ENCODE assay signal across 8 mouse cellular contexts in genomic region chr8:122433269-122433905, GRCm38 (mm10). TPM values are rescaled to one million over a fixed set of nuclear protein-coding genes. Genes with fewer than 3 reads are reported as not detected.
A peak's percentile ranks its signal among the peaks of the same experiment; 100 is the strongest.
DNase-seq lines count a peak whose midpoint lies in the region; ATAC-seq lines count a peak whose summit lies in the region.

No protein-coding gene starts in this region.

- peak overlapping the region; percentile 73 for H3K4me3 ChIP-seq in lung, embryonic 16.5 days (ENCODE audit: low read length)
- peak overlapping the region; percentile 40; the same call in 1 of the 2 replicates for H3K4me3 ChIP-seq in forebrain, embryonic 13.5 days
- no peak overlapping the region for H3K4me3 ChIP-seq in liver, embryonic 12.5 days
- peak overlapping the region; percentile 66 for H3K4me3 ChIP-seq in stomach, embryonic 15.5 days (replicated peaks)

- DNase-seq in lung, postnatal 36 days = no peak
- DNase-seq in frontal cortex, postnatal 14 days (ENCODE audit: low spot score in 2 of 2) = no peak
- no peak for DNase-seq in urinary bladder, adult 2 months (ENCODE audit: low spot score)
- no peak for DNase-seq in ovary, postnatal 36 days (ENCODE audit: low spot score)

- H3K4me1 ChIP-seq in lung, embryonic 16.5 days (replicated peaks; ENCODE audit: control insufficient read depth, insufficient read depth, low read length) = peaks cover 19% of the 10 kb centered on the region
- H3K4me1 ChIP-seq in forebrain, embryonic 13.5 days = peaks cover 16% of the 10 kb centered on the region
- peaks cover 49% of the 10 kb centered on the region for H3K4me1 ChIP-seq in liver, embryonic 12.5 days
- H3K4me1 ChIP-seq in stomach, embryonic 15.5 days = peaks cover 21% of the 10 kb centered on the region

- no peaks in the 10 kb centered on the region for H3K27me3 ChIP-seq in lung, embryonic 16.5 days (ENCODE audit: control insufficient read depth, insufficient read depth, low read depth, low read length)
- no peaks in the 10 kb centered on the region; the same call in 1 of the 2 replicates for H3K27me3 ChIP-seq in forebrain, embryonic 13.5 days
- H3K27me3 ChIP-seq in liver, embryonic 12.5 days (replicated peaks) = peaks cover 3% of the 10 kb centered on the region; the same call in 1 of the 2 replicates
- H3K27me3 ChIP-seq in stomach, embryonic 15.5 days (replicated peaks) = no peaks in the 10 kb centered on the region

- peaks cover 4% of the 10 kb centered on the region for H3K36me3 ChIP-seq in lung, embryonic 16.5 days (ENCODE audit: control insufficient read depth, insufficient read depth, low read length)
- H3K36me3 ChIP-seq in forebrain, embryonic 13.5 days (ENCODE audit: poor library complexity, severe bottlenecking) = peaks cover 51% of the 10 kb centered on the region
- peaks cover 40% of the 10 kb centered on the region for H3K36me3 ChIP-seq in liver, embryonic 12.5 days
- peaks cover 12% of the 10 kb centered on the region; the same call in 1 of the 2 replicates for H3K36me3 ChIP-seq in stomach, embryonic 15.5 days

- H3K9ac ChIP-seq in lung, embryonic 16.5 days (ENCODE audit: low read length) = peak overlapping the region; percentile 89
- no peak overlapping the region; the same call in 1 of the 2 replicates for H3K9ac ChIP-seq in forebrain, embryonic 13.5 days
- H3K9ac ChIP-seq in liver, embryonic 12.5 days = no peak overlapping the region
- no peak overlapping the region for H3K9ac ChIP-seq in stomach, embryonic 15.5 days

- peak overlapping the region; percentile 92 for H3K4me2 ChIP-seq in lung, embryonic 16.5 days (ENCODE audit: low read depth, low read length)
- peak overlapping the region; percentile 77; the same call in 1 of the 2 replicates for H3K4me2 ChIP-seq in forebrain, embryonic 13.5 days
- peak overlapping the region; percentile 90 for H3K4me2 ChIP-seq in liver, embryonic 12.5 days
- peak overlapping the region; percentile 91 for H3K4me2 ChIP-seq in stomach, embryonic 15.5 days

- 53% methylated on average over 11 of the region's 11 CpGs for WGBS in lung, embryonic 16.5 days
- 73% methylated on average over 11 of the region's 11 CpGs for WGBS in forebrain, embryonic 13.5 days
- 57% methylated on average over 11 of the region's 11 CpGs for WGBS in liver, embryonic 12.5 days (ENCODE audit: insufficient replicate concordance)
- WGBS in stomach, embryonic 15.5 days = 58% methylated on average over 11 of the region's 11 CpGs

- peak; percentile 31 for ATAC-seq in lung, embryonic 16.5 days (ENCODE audit: low read depth)
- ATAC-seq in forebrain, embryonic 13.5 days = 0 out of 2 replicates have a peak, but pooled peaks have one; percentile 29
- peak; percentile 30; the same call in 1 of the 2 replicates for ATAC-seq in liver, embryonic 12.5 days
- ATAC-seq in stomach, embryonic 15.5 days (ENCODE audit: insufficient read depth, low FRiP score, low read depth) = peak; percentile 37; the same call in 1 of the 2 replicates

- 0 out of 2 replicates have a peak, but pooled peaks cover 5% of the 10 kb centered on the region for H3K9me3 ChIP-seq in lung, embryonic 16.5 days (ENCODE audit: control insufficient read depth, low read length)
- H3K9me3 ChIP-seq in forebrain, embryonic 13.5 days (replicated peaks) = peaks cover 5% of the 10 kb centered on the region; the same call in 1 of the 2 replicates
- H3K9me3 ChIP-seq in liver, embryonic 12.5 days (replicated peaks) = 0 out of 2 replicates have a peak, but pooled peaks cover 3% of the 10 kb centered on the region
- H3K9me3 ChIP-seq in stomach, embryonic 15.5 days = no peaks in the 10 kb centered on the region

- H3K27ac ChIP-seq in lung, embryonic 16.5 days (ENCODE audit: low read length) = peak overlapping the region; percentile 28; the same call in 1 of the 2 replicates
- no peak overlapping the region for H3K27ac ChIP-seq in forebrain, embryonic 13.5 days
- 0 out of 2 replicates have a peak overlapping the region, but pooled peaks have one; percentile 68 for H3K27ac ChIP-seq in liver, embryonic 12.5 days
- peak overlapping the region; percentile 87 for H3K27ac ChIP-seq in stomach, embryonic 15.5 days

RNA-seq across cellular contexts. Expression of gene Cyba, which starts 0.7 kb away (rescaled TPM):
- 219 and 241 TPM in 2 replicates for polyA plus RNA-seq in lung, embryonic 16.5 days (2015; fragmentation: Nextera tagmentation; extraction: Ambion mirVana)
- 28.8 and 33.9 TPM in 2 replicates for polyA plus RNA-seq in forebrain, embryonic 13.5 days (2015; fragmentation: Nextera tagmentation; extraction: Ambion mirVana)
- 149 and 160 TPM in 2 replicates for polyA plus RNA-seq in liver, embryonic 12.5 days (2016; fragmentation: Nextera tagmentation; extraction: Ambion mirVana)
- polyA plus RNA-seq in stomach, embryonic 15.5 days (2015; fragmentation: Nextera tagmentation; extraction: Ambion mirVana) = 238 and 267 TPM in 2 replicates
- 115 and 130 TPM in 2 replicates for polyA plus RNA-seq in urinary bladder, adult 2 months (2012; rRNA removed)

RNA-seq across cellular contexts. Expression of gene Mvd, which starts 9.8 kb away (rescaled TPM):
- 19.8 and 20.6 TPM in 2 replicates for polyA plus RNA-seq in lung, embryonic 16.5 days (2015; fragmentation: Nextera tagmentation; extraction: Ambion mirVana)
- 38.3 and 42.2 TPM in 2 replicates for polyA plus RNA-seq in forebrain, embryonic 13.5 days (2015; fragmentation: Nextera tagmentation; extraction: Ambion mirVana)
- 29.3 and 31.4 TPM in 2 replicates for polyA plus RNA-seq in liver, embryonic 12.5 days (2016; fragmentation: Nextera tagmentation; extraction: Ambion mirVana)
- 38.7 and 43.7 TPM in 2 replicates for polyA plus RNA-seq in stomach, embryonic 15.5 days (2015; fragmentation: Nextera tagmentation; extraction: Ambion mirVana)
- 18.0 and 26.0 TPM in 2 replicates for polyA plus RNA-seq in urinary bladder, adult 2 months (2012; rRNA removed)

RNA-seq across cellular contexts. Expression of gene Il17c, which starts 11.6 kb away (rescaled TPM):
- polyA plus RNA-seq in lung, embryonic 16.5 days (2015; fragmentation: Nextera tagmentation; extraction: Ambion mirVana) = not detected in 2 replicates
- not detected in 2 replicates for polyA plus RNA-seq in forebrain, embryonic 13.5 days (2015; fragmentation: Nextera tagmentation; extraction: Ambion mirVana)
- polyA plus RNA-seq in liver, embryonic 12.5 days (2016; fragmentation: Nextera tagmentation; extraction: Ambion mirVana) = not detected in 2 replicates
- polyA plus RNA-seq in stomach, embryonic 15.5 days (2015; fragmentation: Nextera tagmentation; extraction: Ambion mirVana) = not detected in 2 replicates
- polyA plus RNA-seq in urinary bladder, adult 2 months (2012; rRNA removed) = not detected in 2 replicates

RNA-seq across cellular contexts. Expression of gene Snai3, which starts 27.1 kb away (rescaled TPM):
- 1.3 and 1.5 TPM in 2 replicates for polyA plus RNA-seq in lung, embryonic 16.5 days (2015; fragmentation: Nextera tagmentation; extraction: Ambion mirVana)
- polyA plus RNA-seq in forebrain, embryonic 13.5 days (2015; fragmentation: Nextera tagmentation; extraction: Ambion mirVana) = 0.10 TPM in 1 of 2 replicates, not detected in the other
- polyA plus RNA-seq in liver, embryonic 12.5 days (2016; fragmentation: Nextera tagmentation; extraction: Ambion mirVana) = 0.18 and 0.36 TPM in 2 replicates
- polyA plus RNA-seq in stomach, embryonic 15.5 days (2015; fragmentation: Nextera tagmentation; extraction: Ambion mirVana) = 0.31 and 0.70 TPM in 2 replicates
- polyA plus RNA-seq in urinary bladder, adult 2 months (2012; rRNA removed) = 2.9 and 3.2 TPM in 2 replicates

RNA-seq across cellular contexts. Expression of gene Rnf166, which starts 42.5 kb away (rescaled TPM):
- 38.1 and 40.1 TPM in 2 replicates for polyA plus RNA-seq in lung, embryonic 16.5 days (2015; fragmentation: Nextera tagmentation; extraction: Ambion mirVana)
- polyA plus RNA-seq in forebrain, embryonic 13.5 days (2015; fragmentation: Nextera tagmentation; extraction: Ambion mirVana) = 33.6 and 36.1 TPM in 2 replicates
- polyA plus RNA-seq in liver, embryonic 12.5 days (2016; fragmentation: Nextera tagmentation; extraction: Ambion mirVana) = 16.6 and 17.3 TPM in 2 replicates
- 35.1 and 38.5 TPM in 2 replicates for polyA plus RNA-seq in stomach, embryonic 15.5 days (2015; fragmentation: Nextera tagmentation; extraction: Ambion mirVana)
- 61.1 and 64.7 TPM in 2 replicates for polyA plus RNA-seq in urinary bladder, adult 2 months (2012; rRNA removed)
